Mouse (Mus musculus): Measurements from ENCODE around the gene Crip1. TPM values are rescaled to one million over a fixed set of nuclear protein-coding genes. Genes with fewer than 3 reads are reported as not detected.

The Crip1 gene
- polyA plus RNA-seq, 1 experiment, result 55.5 TPM

- peak; percentile 59 to 70 for DNase-seq
- no peaks in the 10 kb centered on the region for H3K27me3 ChIP-seq (ENCODE audit: control insufficient read depth, insufficient read depth, low read length)
- no peaks in the 10 kb centered on the region for H3K4me1 ChIP-seq (ENCODE audit: control insufficient read depth, insufficient read depth, low read length)
- WGBS, result 4% methylated on average over 4 of the region's 4 CpGs
- no peak overlapping the region for H3K4me3 ChIP-seq (replicated peaks; ENCODE audit: insufficient read depth, low read depth, low read length)
- no peak overlapping the region for H3K27ac ChIP-seq (ENCODE audit: insufficient read depth, low read length)
- TF ChIP-seq CTCF (IDR thresholded peaks at IDR 0.05; ENCODE audit: borderline replicate concordance, insufficient read depth, low read depth, low read length), result no peak
- no peak for TF ChIP-seq POLR2A (IDR thresholded peaks at IDR 0.05; ENCODE audit: borderline replicate concordance, insufficient read depth, low read length)
Observed at GRCm38 (mm10) chr12:113201301-113201700, 55.2 kb downstream of the Crip1 start.

- Histone ChIP-seq H3K27me3 (ENCODE audit: control insufficient read depth, insufficient read depth, low read length) (no peaks in the 10 kb centered on the region), H3K4me1 (ENCODE audit: control insufficient read depth, insufficient read depth, low read length) (no peaks in the 10 kb centered on the region), H3K4me3 (replicated peaks; ENCODE audit: insufficient read depth, low read depth, low read length) (no peak overlapping the region), H3K27ac (ENCODE audit: insufficient read depth, low read length) (no peak overlapping the region)
- TF ChIP-seq CTCF (IDR thresholded peaks at IDR 0.05; ENCODE audit: borderline replicate concordance, insufficient read depth, low read depth, low read length) (no peak), POLR2A (IDR thresholded peaks at IDR 0.05; ENCODE audit: borderline replicate concordance, insufficient read depth, low read length) (no peak)
- DNase-seq, result no peak
Observed at GRCm38 (mm10) chr12:113202008-113202407, 55.9 kb downstream of the Crip1 start.

Other genes with a start within 250 kb of the Crip1 start
- gene Jag2, start 216.5 kb upstream of the Crip1 start, polyA plus RNA-seq (2012; rRNA removed), result 23.0 and 24.4 TPM in 2 replicates
- gene Nudt14, start 204.2 kb upstream of the Crip1 start, polyA plus RNA-seq (2012; rRNA removed), result 23.8 and 24.2 TPM in 2 replicates
- gene Btbd6, start 169.8 kb upstream of the Crip1 start, polyA plus RNA-seq (2012; rRNA removed), result 61.6 and 68.6 TPM in 2 replicates
- 52.0 and 52.4 TPM in 2 replicates for gene Brf1, start 145.6 kb upstream of the Crip1 start, polyA plus RNA-seq (2012; rRNA removed)
- 136 and 151 TPM in 2 replicates for gene Pacs2, start 131.8 kb upstream of the Crip1 start, polyA plus RNA-seq (2012; rRNA removed)
- 0.25 and 0.30 TPM in 2 replicates for gene Tex22, start 71.8 kb upstream of the Crip1 start, polyA plus RNA-seq (2012; rRNA removed)
- 60.4 and 61.4 TPM in 2 replicates for gene Mta1, start 48.0 kb upstream of the Crip1 start, polyA plus RNA-seq (2012; rRNA removed)
- gene Crip2, start 6.1 kb upstream of the Crip1 start, polyA plus RNA-seq (2012; rRNA removed), result 66.2 and 67.0 TPM in 2 replicates
- 1.1 and 1.6 TPM in 2 replicates for gene Tedc1, start 10.1 kb downstream of the Crip1 start, polyA plus RNA-seq (2012; rRNA removed)
- 30.9 and 31.3 TPM in 2 replicates for gene Tmem121, start 39.6 kb downstream of the Crip1 start, polyA plus RNA-seq (2012; rRNA removed)